8 mouse cellular contexts compared by ENCODE assay signal in genomic region chr4:138724354-138725126, GRCm38 (mm10). TPM values are rescaled to one million over a fixed set of nuclear protein-coding genes. Genes with fewer than 3 reads are reported as not detected.
DNase-seq lines count a peak whose midpoint lies in the region; ATAC-seq and TF ChIP-seq lines count a peak whose summit lies in the region.

TSS of gene Pla2g2c (plus strand) at chr4:138724792.

- 43% methylated on average over 18 of the region's 18 CpGs for WGBS in heart, embryonic 10.5 days
- 11% methylated on average over 17 of the region's 18 CpGs for WGBS in spleen, adult 2 months
- WGBS in stomach, embryonic 14.5 days, result 42% methylated on average over 18 of the region's 18 CpGs

- H3K27ac ChIP-seq in heart, embryonic 10.5 days, result peak within 1 kb of the TSS; percentile 86
- H3K27ac ChIP-seq in spleen, adult 2 months (ENCODE audit: insufficient read depth, low read length), result peak within 1 kb of the TSS; percentile 39
- peak within 1 kb of the TSS; percentile 17; the same call in 1 of the 2 replicates for H3K27ac ChIP-seq in stomach, embryonic 14.5 days (ENCODE audit: low read length)

- peak within 1 kb of the TSS; percentile 49 for H3K4me3 ChIP-seq in heart, embryonic 10.5 days
- H3K4me3 ChIP-seq in spleen, adult 2 months (ENCODE audit: extremely low read depth, insufficient read depth, insufficient read length), result no peak within 1 kb of the TSS
- H3K4me3 ChIP-seq in stomach, embryonic 14.5 days (ENCODE audit: low read depth, low read length), result peak within 1 kb of the TSS; percentile 20; the same call in 1 of the 2 replicates

- no peak for DNase-seq in heart, embryonic 10.5 days (ENCODE audit: low spot score)
- no peak for DNase-seq in heart, postnatal 14 days
- no peak for DNase-seq in spleen, adult 2 months (ENCODE audit: low read depth in 1 of 2, low spot score in 2 of 2)
- DNase-seq in spleen, adult 12 weeks (ENCODE audit: low spot score), result no peak
- peak; percentile 68 to 73 for DNase-seq in left cerebral cortex, postnatal 36 days (ENCODE audit: low spot score in 2 of 2)
- DNase-seq in adrenal gland, postnatal 25 days, result no peak
- no peak for DNase-seq in ovary, postnatal 14 days (ENCODE audit: low spot score)

- no peak for TF ChIP-seq CTCF in spleen, adult 2 months (IDR thresholded peaks at IDR 0.05; ENCODE audit: extremely low read depth, insufficient read depth, insufficient read length, insufficient replicate concordance)

- H3K36me3 ChIP-seq in heart, embryonic 10.5 days, result no peaks in the 10 kb centered on the region
- no peaks in the 10 kb centered on the region for H3K36me3 ChIP-seq in spleen, adult 2 months (ENCODE audit: control insufficient read depth, insufficient read depth, low read length)
- H3K36me3 ChIP-seq in stomach, embryonic 14.5 days (ENCODE audit: control insufficient read depth, insufficient read depth, low read length), result no peaks in the 10 kb centered on the region

- no peak for TF ChIP-seq POLR2A in spleen, adult 2 months (IDR thresholded peaks at IDR 0.05; ENCODE audit: low read depth, low read length)

- intact Hi-C loops in heart, postnatal 14 days (cut with DNase I), result no loop called here
- intact Hi-C loops in left cerebral cortex, postnatal 36 days (cut with DNase I), result no loop called here

- peak within 1 kb of the TSS; percentile 48 for H3K4me2 ChIP-seq in stomach, embryonic 14.5 days (replicated peaks; ENCODE audit: low read depth, low read length)

- H3K4me1 ChIP-seq in heart, embryonic 10.5 days, result peaks cover 55% of the 10 kb centered on the region
- no peaks in the 10 kb centered on the region for H3K4me1 ChIP-seq in spleen, adult 2 months (ENCODE audit: control insufficient read depth, insufficient read depth, insufficient read length)
- H3K4me1 ChIP-seq in stomach, embryonic 14.5 days (ENCODE audit: control insufficient read depth, insufficient read depth, low read length), result peaks cover 16% of the 10 kb centered on the region

- no peaks in the 10 kb centered on the region for H3K9me3 ChIP-seq in heart, embryonic 10.5 days
- no peaks in the 10 kb centered on the region for H3K9me3 ChIP-seq in stomach, embryonic 14.5 days (ENCODE audit: control insufficient read depth, low read depth, low read length)

- peak; percentile 50 for ATAC-seq in stomach, embryonic 14.5 days (ENCODE audit: insufficient number of reproducible peaks, insufficient read depth, low FRiP score, low read depth)

- peaks cover 20% of the 10 kb centered on the region for H3K27me3 ChIP-seq in heart, embryonic 10.5 days (ENCODE audit: insufficient read depth, poor library complexity, severe bottlenecking)
- H3K27me3 ChIP-seq in spleen, adult 2 months (ENCODE audit: control insufficient read depth, insufficient read depth, low read length), result no peaks in the 10 kb centered on the region
- H3K27me3 ChIP-seq in stomach, embryonic 14.5 days (ENCODE audit: control insufficient read depth, insufficient read depth, low read length), result no peaks in the 10 kb centered on the region

- no peak within 1 kb of the TSS for H3K9ac ChIP-seq in stomach, embryonic 14.5 days (replicated peaks; ENCODE audit: low read depth, low read length)

RNA-seq across cellular contexts. Expression of gene Pla2g2c, which starts in this region (rescaled TPM):
- 0.31 and 0.49 TPM in 2 replicates for polyA plus RNA-seq in heart, embryonic 10.5 days (2016; fragmentation: Nextera tagmentation; extraction: Ambion mirVana)
- total RNA-seq in heart, postnatal 14 days (2021), result not detected
- polyA plus RNA-seq in spleen, adult 2 months (2012; rRNA removed), result 0.02 TPM in 1 of 2 replicates, not detected in the other
- total RNA-seq in left cerebral cortex, postnatal 36 days (2021), result under 1 TPM; 0.22 to 0.39 TPM
- polyA plus RNA-seq in stomach, embryonic 14.5 days (2014; fragmentation: Nextera tagmentation; extraction: Ambion mirVana), result 0.14 TPM in 1 of 2 replicates, not detected in the other
- total RNA-seq in adrenal gland, postnatal 25 days (2021), result 0.24 TPM in 1 of 2 replicates, not detected in the other

Comparison
In these comparisons a context has a peak if more than half of its experiments do, and no peak if none do; other contexts are left out.
1. Peak in DNase-seq in left cerebral cortex, postnatal 36 days; RNA of the gene not detected or under 1 TPM.
2. Peak in ATAC-seq, H3K4me3 ChIP-seq, H3K27ac ChIP-seq and H3K4me2 ChIP-seq in stomach, embryonic 14.5 days; RNA of the gene not detected or under 1 TPM.
3. H3K27ac ChIP-seq: peak in every context shown above with its lines; median percentile 86 in heart, embryonic 10.5 days; 39 in spleen, adult 2 months; 17 in stomach, embryonic 14.5 days.